Mouse (Mus musculus) lung, embryonic 14.5 days (tissue): Measurements from ENCODE around the gene 4931406P16Rik. TPM values are rescaled to one million over a fixed set of nuclear protein-coding genes. Genes with fewer than 3 reads are reported as not detected.

Experiments
- ATAC-seq: fragments of 200-750 bp; cut with Nextera tagmentation; 2 replicates; pipeline ENCODE4 v1.8.0; 2017; ENCODE audit warnings: mild to moderate bottlenecking, moderate TSS enrichment, moderate library complexity; ENCODE audit not compliant: insufficient read depth
- DNase-seq: peaks from one replicate; pipeline ENCODE4 v3.0.0-alpha.2; 2015
- H3K27ac ChIP-seq: fragments of 300-500 bp; sonication (generic); 2 replicates; pipeline ENCODE4 v1.5.1; 2014; ENCODE audit warnings: low read depth, mild to moderate bottlenecking, moderate library complexity
- H3K27me3 ChIP-seq: fragments of 300-500 bp; sonication (generic); 2 replicates; pipeline ENCODE4 v1.6.1; 2014; ENCODE audit warnings: low read length, control low read depth; ENCODE audit not compliant: insufficient read depth
- H3K36me3 ChIP-seq: fragments of 300-500 bp; sonication (generic); 2 replicates; pipeline ENCODE4 v1.6.1; 2014; ENCODE audit warnings: control low read depth; ENCODE audit not compliant: insufficient read depth
- H3K4me1 ChIP-seq: fragments of 300-500 bp; sonication (generic); 2 replicates; pipeline ENCODE4 v1.6.1; 2014; ENCODE audit warnings: antibody characterized with exemption, control low read depth; ENCODE audit not compliant: insufficient read depth
- H3K4me2 ChIP-seq: fragments of 300-500 bp; sonication (generic); 2 replicates; pipeline ENCODE4 v1.6.1; 2014; ENCODE audit warnings: mild to moderate bottlenecking
- H3K4me3 ChIP-seq: fragments of 300-500 bp; sonication (generic); 2 replicates; pipeline ENCODE4 v1.5.1; 2014; ENCODE audit warnings: low read depth, low read length
- H3K9ac ChIP-seq: fragments of 300-500 bp; sonication (generic); 2 replicates; pipeline ENCODE4 v1.6.1; 2014
- H3K9me3 ChIP-seq: fragments of 300-500 bp; sonication (generic); 2 replicates; pipeline ENCODE4 v1.6.1; 2016; ENCODE audit warnings: low read depth, low read length, control low read depth
- CTCF ChIP-seq: IDR thresholded peaks from 2 replicates; pipeline ENCODE4 v1.5.1; 2016; ENCODE audit warnings: antibody characterized with exemption, low read depth
- WGBS: fragments of 180-500 bp; shearing (Covaris S2); extraction: QIAGEN DNeasy Blood & Tissue Kit; methylation state at CpG from one replicate; pipeline ENCODE4 v1.1.7; 2014; 5-methylcytosine and 5-hydroxymethylcytosine counted together
- polyA plus RNA-seq: library from polyadenylated mRNA; unstranded; fragments of >200 nt; fragmentation: Nextera tagmentation; extraction: Ambion mirVana; gene quantifications from 2 replicates; pipeline ENCODE4 v1.2.1, GENCODE M21; 2014

4931406P16Rik gene
- polyA plus RNA-seq, 1 experiment from 2014 or later, result 54.7 TPM

GRCm38 (mm10) chr7:34298818-34299217, 14.5 kb downstream of the 4931406P16Rik start:
- Histone ChIP-seq H3K27ac (0 out of 2 replicates have a peak overlapping the region, but pooled peaks have one; percentile 54), H3K36me3 (peaks cover 4% of the 10 kb centered on the region; the same call in 1 of the 2 replicates), H3K4me3 (no peak overlapping the region), H3K9ac (no peak overlapping the region), H3K9me3 (no peaks in the 10 kb centered on the region), H3K4me1 (no peaks in the 10 kb centered on the region; the same call in 1 of the 2 replicates), H3K4me2 (no peak overlapping the region), H3K27me3 (no peaks in the 10 kb centered on the region)
- WGBS, result 89% methylated on average over 2 of the region's 2 CpGs
- DNase-seq (peak; percentile 52), ATAC-seq (no peak)
- no peak for TF ChIP-seq CTCF

GRCm38 (mm10) chr7:34296124-34296523, 17.2 kb downstream of the 4931406P16Rik start:
- WGBS, result 90% methylated on average over 3 of the region's 3 CpGs
- no peaks in the 10 kb centered on the region for H3K36me3 ChIP-seq
- no peaks in the 10 kb centered on the region for H3K9me3 ChIP-seq
- H3K4me3 ChIP-seq, result no peak overlapping the region
- no peak for TF ChIP-seq CTCF
- H3K27ac ChIP-seq, result no peak overlapping the region
- no peak overlapping the region for H3K4me2 ChIP-seq
- no peaks in the 10 kb centered on the region for H3K27me3 ChIP-seq
- ATAC-seq (no peak), DNase-seq (no peak)
- no peak overlapping the region for H3K9ac ChIP-seq
- no peaks in the 10 kb centered on the region; the same call in 1 of the 2 replicates for H3K4me1 ChIP-seq

- Histone ChIP-seq H3K27me3 (no peaks in the 10 kb centered on the region), H3K36me3 (no peaks in the 10 kb centered on the region), H3K27ac (no peak overlapping the region), H3K9me3 (no peaks in the 10 kb centered on the region), H3K9ac (no peak overlapping the region), H3K4me3 (no peak overlapping the region), H3K4me1 (no peaks in the 10 kb centered on the region), H3K4me2 (no peak overlapping the region)
- DNase-seq, result peak; percentile 32
- ATAC-seq, result no peak
- 70% methylated on average over 2 of the region's 2 CpGs for WGBS
- TF ChIP-seq CTCF, result no peak
Observed at GRCm38 (mm10) chr7:34292633-34293032, 20.7 kb downstream of the 4931406P16Rik start.

GRCm38 (mm10) chr7:34291265-34291664, 22.1 kb downstream of the 4931406P16Rik start:
- TF ChIP-seq CTCF, result no peak
- Histone ChIP-seq H3K27me3 (no peaks in the 10 kb centered on the region), H3K9ac (no peak overlapping the region), H3K9me3 (no peaks in the 10 kb centered on the region), H3K27ac (peak overlapping the region; percentile 44), H3K36me3 (no peaks in the 10 kb centered on the region), H3K4me1 (no peaks in the 10 kb centered on the region), H3K4me3 (no peak overlapping the region), H3K4me2 (no peak overlapping the region)
- 62% methylated on average over 1 of the region's 1 CpGs for WGBS
- ATAC-seq, result no peak
- DNase-seq, result peak; percentile 37

- no peaks in the 10 kb centered on the region for H3K27me3 ChIP-seq
- H3K36me3 ChIP-seq, result peaks cover 2% of the 10 kb centered on the region
- no peaks in the 10 kb centered on the region for H3K9me3 ChIP-seq
- H3K4me3 ChIP-seq, result no peak overlapping the region
- H3K27ac ChIP-seq, result peak overlapping the region; percentile 44
- ATAC-seq (no peak), DNase-seq (no peak)
- TF ChIP-seq CTCF, result no peak
- H3K4me2 ChIP-seq, result no peak overlapping the region
- no peak overlapping the region for H3K9ac ChIP-seq
- no peaks in the 10 kb centered on the region for H3K4me1 ChIP-seq
Observed at GRCm38 (mm10) chr7:34290450-34291151, 22.8 kb downstream of the 4931406P16Rik start.

GRCm38 (mm10) chr7:34277656-34278055, 35.7 kb downstream of the 4931406P16Rik start:
- Histone ChIP-seq H3K4me2 (no peak overlapping the region), H3K4me3 (no peak overlapping the region), H3K9ac (no peak overlapping the region), H3K9me3 (no peaks in the 10 kb centered on the region), H3K27ac (no peak overlapping the region), H3K36me3 (peaks cover 11% of the 10 kb centered on the region; the same call in 1 of the 2 replicates), H3K27me3 (no peaks in the 10 kb centered on the region), H3K4me1 (no peaks in the 10 kb centered on the region)
- 97% methylated on average over 2 of the region's 2 CpGs for WGBS
- DNase-seq, result no peak
- ATAC-seq, result no peak
- TF ChIP-seq CTCF, result no peak

- ATAC-seq (no peak), DNase-seq (no peak)
- Histone ChIP-seq H3K4me2 (no peak overlapping the region), H3K9me3 (no peaks in the 10 kb centered on the region), H3K36me3 (peaks cover 10% of the 10 kb centered on the region; the same call in 1 of the 2 replicates), H3K27me3 (no peaks in the 10 kb centered on the region), H3K4me3 (no peak overlapping the region), H3K4me1 (no peaks in the 10 kb centered on the region), H3K9ac (no peak overlapping the region), H3K27ac (no peak overlapping the region)
- TF ChIP-seq CTCF, result no peak
- WGBS, result 93% methylated on average over 3 of the region's 3 CpGs
Observed at GRCm38 (mm10) chr7:34276066-34276465, 37.3 kb downstream of the 4931406P16Rik start.
